Mouse (Mus musculus) embryo, embryonic 10 days (tissue): ENCODE results near the gene Slc24a3.
A peak's percentile ranks its signal among the peaks of the same experiment; 100 is the strongest.

Experiments
- DNase-seq: peaks from one replicate; pipeline ENCODE4 v3.0.0-alpha.2; 2015; ENCODE audit warnings: low spot score

The Slc24a3 gene

GRCm38 (mm10) chr2:145167664-145168360 lies at the start of gene Slc24a3:
Gene Slc24a3, plus strand, starts transcription at chr2:145167754.
- peak; percentile 90 for DNase-seq

DNA sequence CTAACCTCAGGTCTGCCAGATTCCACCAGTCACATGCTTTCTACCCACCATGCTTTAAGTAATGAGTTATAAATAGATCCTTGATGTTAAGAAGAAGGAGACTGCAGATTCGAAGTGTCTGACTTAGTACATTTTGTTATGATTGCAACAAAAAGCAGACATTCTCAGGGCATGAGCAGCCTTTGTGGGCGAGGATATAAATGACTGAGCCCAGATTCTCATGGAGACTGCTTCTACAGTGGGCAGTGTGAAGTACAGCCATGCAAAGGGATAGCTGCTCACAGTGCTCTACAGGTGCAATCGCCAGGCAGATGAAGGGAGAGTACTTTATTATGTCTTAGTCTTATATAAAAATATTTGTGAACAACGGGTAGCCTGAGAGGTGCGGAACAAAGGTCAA lies 49.8 kb upstream of the Slc24a3 start:
- no peak for DNase-seq

GRCm38 (mm10) chr2:145127747-145128146 lies 39.8 kb upstream of the Slc24a3 start:
- DNase-seq = no peak

DNA sequence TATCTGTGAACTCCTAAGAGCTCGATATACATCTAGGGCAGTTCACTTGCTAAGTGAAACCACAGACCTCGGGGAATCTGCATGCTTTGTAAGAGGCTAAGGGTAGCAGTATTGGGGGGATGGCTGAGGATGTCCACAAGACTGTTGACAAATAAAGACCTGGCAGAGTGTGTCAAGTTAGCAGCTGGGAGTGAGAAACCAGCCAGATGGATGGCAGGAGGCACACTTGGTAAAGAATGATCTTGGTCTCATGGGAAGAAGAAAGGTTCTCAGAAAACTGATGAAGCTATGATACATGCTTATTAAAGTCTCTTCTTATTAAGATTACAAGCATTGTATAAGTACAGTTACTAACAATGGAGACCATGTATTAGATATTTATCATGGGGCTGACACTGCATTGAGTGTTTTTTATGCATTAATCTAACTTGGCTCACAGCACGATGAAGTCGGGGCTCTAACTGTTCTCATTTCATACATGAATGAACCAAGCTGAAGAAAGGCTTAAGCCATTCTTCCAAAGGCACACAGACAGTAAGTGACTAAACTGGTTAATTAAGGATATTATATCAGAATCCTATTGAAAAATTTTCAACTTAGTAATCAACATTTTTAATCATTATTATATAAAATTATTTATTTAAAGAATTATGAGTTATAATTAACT lies 30.8 kb upstream of the Slc24a3 start:
- no peak for DNase-seq

- DNase-seq = no peak
These were observed 17.1 kb upstream of the Slc24a3 start for GRCm38 (mm10) chr2:145150407-145150806.

DNA sequence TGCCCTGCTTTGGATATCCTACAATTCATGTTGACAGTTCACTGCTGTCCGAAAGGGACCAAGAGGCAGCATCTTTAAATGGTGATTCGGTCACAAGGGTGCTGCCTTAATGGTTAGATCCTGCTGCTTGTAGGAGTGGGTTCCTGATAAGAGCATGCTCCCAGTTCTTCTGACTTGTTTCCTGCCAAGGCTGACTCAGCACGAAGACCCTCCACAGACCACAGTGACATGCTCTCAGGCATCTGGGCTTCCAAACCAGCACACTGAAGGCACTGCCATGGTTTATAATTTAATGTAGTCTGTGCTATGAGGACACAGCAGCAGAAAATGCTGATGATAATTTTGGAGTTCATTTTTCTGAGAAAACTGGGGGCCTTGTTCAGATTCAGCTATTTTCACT lies 16.7 kb upstream of the Slc24a3 start:
- DNase-seq = no peak

DNA sequence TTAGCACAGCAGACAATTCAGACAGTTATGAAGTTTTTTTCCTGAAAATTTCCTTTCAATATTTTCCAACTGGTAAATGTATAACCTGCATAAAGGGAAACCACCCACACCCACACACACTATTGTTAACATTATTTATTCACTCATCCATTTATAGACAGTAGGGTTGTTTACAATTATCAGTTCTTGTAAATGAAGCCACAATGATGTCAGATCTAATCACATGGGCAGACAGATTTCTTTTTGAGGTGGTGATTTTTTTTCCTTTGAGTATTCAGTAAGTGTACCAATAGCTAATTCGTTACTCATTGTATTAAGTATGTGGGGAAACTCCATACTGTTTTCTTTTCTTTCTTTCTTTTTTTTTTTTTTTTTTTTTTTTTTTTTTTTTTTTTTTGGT lies 15.3 kb upstream of the Slc24a3 start:
- DNase-seq = no peak

GRCm38 (mm10) chr2:145158972-145159371 lies 8.6 kb upstream of the Slc24a3 start:
- no peak for DNase-seq

GRCm38 (mm10) chr2:145161046-145161700 lies 6.4 kb upstream of the Slc24a3 start:
- DNase-seq = peak; percentile 89

- no peak for DNase-seq
These were observed 3.5 kb upstream of the Slc24a3 start for GRCm38 (mm10) chr2:145164086-145164485.

GRCm38 (mm10) chr2:145164562-145164961 lies 3.0 kb upstream of the Slc24a3 start:
- DNase-seq = no peak

GRCm38 (mm10) chr2:145165076-145165475 lies 2.5 kb upstream of the Slc24a3 start:
- no peak for DNase-seq

DNA sequence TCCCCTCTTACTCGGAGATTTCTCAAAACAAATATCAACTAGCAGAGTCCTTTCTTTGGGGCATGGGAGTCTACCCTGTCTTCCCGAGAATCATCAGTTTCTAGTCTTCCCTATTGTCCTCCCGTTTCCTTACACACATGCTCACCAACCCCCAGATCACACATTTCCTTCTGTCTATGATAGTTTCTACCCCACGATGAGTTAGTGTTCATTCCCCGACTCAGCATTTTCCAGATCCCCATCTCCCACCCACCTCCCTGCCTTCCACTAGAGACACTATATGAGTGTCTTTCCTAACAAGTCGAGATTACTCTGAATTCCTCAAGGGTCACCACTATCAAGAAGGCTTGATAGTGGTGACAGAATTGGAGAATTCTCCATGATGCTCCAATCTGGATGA lies 1.7 kb upstream of the Slc24a3 start:
- no peak for DNase-seq

GRCm38 (mm10) chr2:145167051-145167663 lies 397 bp upstream of the Slc24a3 start:
- DNase-seq = peak; percentile 76

- DNase-seq = peak; percentile 7
These were observed 934 bp downstream of the Slc24a3 start for GRCm38 (mm10) chr2:145168405-145168971.

DNA sequence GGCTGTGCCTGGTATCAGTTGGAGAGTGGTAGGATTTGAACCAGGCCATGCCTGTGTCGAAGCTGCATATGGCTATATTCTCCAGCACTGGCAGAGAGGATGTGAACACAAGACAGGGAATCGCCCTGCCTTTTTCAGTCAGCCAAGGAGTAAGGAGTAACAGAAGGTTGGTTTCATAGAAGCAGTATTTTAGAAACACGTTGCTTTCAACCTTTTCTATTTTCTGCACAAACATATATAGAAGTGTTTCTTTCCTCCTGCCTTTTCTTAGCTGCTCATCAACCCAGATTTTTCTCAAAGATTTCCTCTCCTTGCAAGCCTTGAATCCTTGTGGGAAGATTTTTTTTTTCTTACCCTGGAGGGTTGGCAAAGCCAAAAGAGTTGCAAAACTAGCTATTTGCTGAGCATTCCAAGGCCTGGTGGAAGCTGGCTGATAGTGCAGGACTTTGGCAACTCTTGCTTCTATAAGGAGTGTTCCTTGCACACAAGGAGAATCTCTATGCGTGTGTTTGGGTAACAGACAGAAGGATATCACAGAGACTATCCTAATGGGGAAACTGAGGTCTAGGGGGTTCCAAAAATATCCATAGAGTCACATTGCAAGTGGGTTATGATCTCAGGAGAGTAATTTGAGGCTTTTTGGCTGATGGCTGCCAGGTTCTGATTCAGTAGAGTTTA lies 5.6 kb downstream of the Slc24a3 start:
- no peak for DNase-seq

- DNase-seq = no peak
These were observed 7.5 kb downstream of the Slc24a3 start for GRCm38 (mm10) chr2:145175036-145175435.

GRCm38 (mm10) chr2:145182410-145182809 lies 14.9 kb downstream of the Slc24a3 start:
- DNase-seq = no peak

- DNase-seq = no peak
These were observed 21.3 kb downstream of the Slc24a3 start for GRCm38 (mm10) chr2:145188828-145189227.

DNA sequence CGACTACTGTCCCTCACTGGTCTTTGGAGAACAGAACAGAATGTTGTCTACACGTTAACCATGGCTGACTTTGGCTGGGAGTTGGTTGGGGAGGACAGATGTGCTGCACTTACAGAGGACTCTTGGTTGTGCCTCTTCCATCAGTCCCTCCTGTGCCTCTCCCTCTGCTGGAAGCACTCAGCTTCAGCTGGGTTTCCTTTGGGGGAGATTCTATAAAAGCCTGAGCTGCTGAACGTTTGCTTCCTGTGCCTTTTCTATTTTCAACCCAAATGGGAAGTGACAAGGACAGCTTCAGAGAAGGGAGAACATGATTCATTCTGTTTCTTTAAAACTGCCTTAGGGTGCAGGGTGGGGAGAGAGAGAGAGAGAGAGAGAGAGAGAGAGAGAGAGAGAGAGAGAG lies 28.5 kb downstream of the Slc24a3 start:
- no peak for DNase-seq

DNA sequence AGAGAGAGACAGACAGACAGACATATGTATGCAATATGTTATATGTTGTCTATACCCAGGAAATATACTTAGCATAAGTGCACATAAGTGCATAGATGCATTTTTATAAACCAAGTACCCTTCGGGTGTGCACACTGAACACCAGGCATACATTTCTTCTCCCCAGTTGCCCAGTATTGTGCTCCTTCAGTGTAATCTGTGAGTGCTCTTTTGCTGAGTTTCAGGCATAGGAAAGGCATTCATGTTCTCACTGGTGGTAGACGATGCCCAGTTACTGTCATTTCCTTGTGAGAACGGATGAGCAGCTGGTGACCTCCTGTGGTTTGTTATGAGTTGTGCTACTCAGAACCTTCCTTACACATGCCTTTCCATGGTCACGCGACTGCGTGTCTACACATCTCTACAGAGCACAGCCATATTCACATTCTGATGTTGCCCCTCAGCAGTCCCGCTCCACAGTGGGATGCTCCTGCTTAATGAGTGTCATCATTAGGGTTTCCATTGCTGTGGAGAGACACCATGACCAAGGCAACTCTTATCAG lies 29.0 kb downstream of the Slc24a3 start:
- no peak for DNase-seq

GRCm38 (mm10) chr2:145197076-145197475 lies 29.5 kb downstream of the Slc24a3 start:
- DNase-seq = no peak
